Mouse (Mus musculus) cerebellum, adult 2 months (tissue): ENCODE results near the gene Pfas.
"Not testable (repeated sequence)": the region's sequence is repeated elsewhere in the genome, so short reads cannot be mapped to it uniquely, and the experiment has no call there.

Experiments
- CTCF ChIP-seq: fragments of 200-500 bp; IDR thresholded peaks from 2 replicates; pipeline ENCODE4 v1.5.1; 2011; ENCODE audit warnings: low read depth, mild to moderate bottlenecking, control low read depth, low read length, moderate library complexity, borderline replicate concordance; ENCODE audit not compliant: insufficient read depth
- POLR2A ChIP-seq: fragments of 200-500 bp; IDR thresholded peaks from 2 replicates; pipeline ENCODE4 v1.6.1; 2011; ENCODE audit warnings: low read length, control low read depth, borderline replicate concordance; ENCODE audit not compliant: insufficient read depth

- TF ChIP-seq POLR2A, CTCF: not testable (repeated sequence)
These were observed 5.5 kb downstream of the Pfas start for GRCm38 (mm10) chr11:69002782-69003181.
